Mouse (Mus musculus) heart, embryonic 11.5 days (tissue): ENCODE data around the gene Herc1. TPM values are rescaled to one million over a fixed set of nuclear protein-coding genes. Genes with fewer than 3 reads are reported as not detected.

Experiments used
- ATAC-seq: fragments of 200-750 bp; cut with Nextera tagmentation; replicated peaks from 2 replicates; pipeline ENCODE4 v1.8.0; 2017; ENCODE audit warnings: moderate library complexity; ENCODE audit not compliant: insufficient number of reproducible peaks, low FRiP score, low TSS enrichment
- H3K27ac ChIP-seq: fragments of 300-500 bp; sonication (generic); 2 replicates; pipeline ENCODE4 v1.5.1; 2014; ENCODE audit warnings: mild to moderate bottlenecking, low read depth, low read length
- H3K27me3 ChIP-seq: fragments of 300-500 bp; sonication (generic); 2 replicates; pipeline ENCODE4 v1.6.1; 2014; ENCODE audit warnings: mild to moderate bottlenecking, low read length, mixed read lengths; ENCODE audit not compliant: control insufficient read depth, insufficient read depth
- H3K36me3 ChIP-seq: fragments of 300-500 bp; sonication (generic); 2 replicates; pipeline ENCODE4 v1.6.1; 2014; ENCODE audit warnings: mild to moderate bottlenecking, low read length, moderate library complexity, mixed read lengths; ENCODE audit not compliant: control insufficient read depth, insufficient read depth
- H3K4me1 ChIP-seq: fragments of 300-500 bp; sonication (generic); 2 replicates; pipeline ENCODE4 v1.6.1; 2014; ENCODE audit warnings: low read length; ENCODE audit not compliant: control insufficient read depth, insufficient read depth
- H3K4me2 ChIP-seq: fragments of 300-500 bp; sonication (generic); 2 replicates; pipeline ENCODE4 v1.6.1; 2014; ENCODE audit warnings: mild to moderate bottlenecking, moderate library complexity
- H3K4me3 ChIP-seq: fragments of 300-500 bp; sonication (generic); 2 replicates; pipeline ENCODE4 v1.5.1; 2014; ENCODE audit warnings: low read depth, low read length
- H3K9ac ChIP-seq: fragments of 300-500 bp; sonication (generic); 2 replicates; pipeline ENCODE4 v1.6.1; 2014; ENCODE audit warnings: mild to moderate bottlenecking, low read depth, low read length, moderate library complexity
- H3K9me3 ChIP-seq: fragments of 300-500 bp; sonication (generic); replicated peaks from 2 replicates; pipeline ENCODE4 v1.6.1; 2016; ENCODE audit warnings: low read length; ENCODE audit not compliant: control insufficient read depth
- WGBS: fragments of 180-500 bp; shearing (Covaris S2); extraction: QIAGEN DNeasy Blood & Tissue Kit; methylation state at CpG from one replicate; pipeline ENCODE4 v1.1.7; 2014; ENCODE audit not compliant: insufficient replicate concordance; 5-methylcytosine and 5-hydroxymethylcytosine counted together
- polyA plus RNA-seq: library from polyadenylated mRNA; unstranded; fragments of >200 nt; fragmentation: Nextera tagmentation; extraction: Ambion mirVana; gene quantifications from 2 replicates; pipeline ENCODE4 v1.2.1, GENCODE M21; 2014

Gene Herc1
- polyA plus RNA-seq, 1 experiment from 2014 or later: 25.7 TPM

DNA sequence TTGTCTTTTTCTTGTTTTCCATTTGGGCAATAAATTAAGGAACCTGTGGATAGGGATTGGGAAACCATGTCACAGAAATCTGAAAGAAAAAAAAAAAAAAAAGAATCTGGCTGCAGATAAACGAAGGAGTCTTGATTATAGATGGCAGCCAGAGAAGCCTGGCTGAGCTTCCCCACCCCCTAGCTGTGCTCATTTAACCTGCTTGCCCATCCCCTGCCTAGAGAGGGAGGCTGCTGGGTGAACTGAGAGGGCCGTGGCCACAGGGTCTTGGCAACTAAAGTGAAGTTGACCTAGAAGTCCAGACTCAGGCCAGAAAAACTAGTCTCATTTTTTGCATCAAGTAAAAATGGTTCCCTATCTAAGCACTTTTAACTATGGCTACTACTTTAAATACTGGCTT, 160.7 kb downstream of the Herc1 start:
- Histone ChIP-seq H3K9ac (peak overlapping the region; percentile 71), H3K27ac (peak overlapping the region; percentile 85), H3K36me3 (peaks cover under 1% of the 10 kb centered on the region; the same call in 1 of the 2 replicates), H3K4me3 (peak overlapping the region; percentile 43), H3K4me2 (peak overlapping the region; percentile 69), H3K27me3 (no peaks in the 10 kb centered on the region), H3K9me3 (no peaks in the 10 kb centered on the region), H3K4me1 (peaks cover 9% of the 10 kb centered on the region)
- WGBS: 12% methylated on average over 2 of the region's 2 CpGs
- ATAC-seq: no peak

DNA sequence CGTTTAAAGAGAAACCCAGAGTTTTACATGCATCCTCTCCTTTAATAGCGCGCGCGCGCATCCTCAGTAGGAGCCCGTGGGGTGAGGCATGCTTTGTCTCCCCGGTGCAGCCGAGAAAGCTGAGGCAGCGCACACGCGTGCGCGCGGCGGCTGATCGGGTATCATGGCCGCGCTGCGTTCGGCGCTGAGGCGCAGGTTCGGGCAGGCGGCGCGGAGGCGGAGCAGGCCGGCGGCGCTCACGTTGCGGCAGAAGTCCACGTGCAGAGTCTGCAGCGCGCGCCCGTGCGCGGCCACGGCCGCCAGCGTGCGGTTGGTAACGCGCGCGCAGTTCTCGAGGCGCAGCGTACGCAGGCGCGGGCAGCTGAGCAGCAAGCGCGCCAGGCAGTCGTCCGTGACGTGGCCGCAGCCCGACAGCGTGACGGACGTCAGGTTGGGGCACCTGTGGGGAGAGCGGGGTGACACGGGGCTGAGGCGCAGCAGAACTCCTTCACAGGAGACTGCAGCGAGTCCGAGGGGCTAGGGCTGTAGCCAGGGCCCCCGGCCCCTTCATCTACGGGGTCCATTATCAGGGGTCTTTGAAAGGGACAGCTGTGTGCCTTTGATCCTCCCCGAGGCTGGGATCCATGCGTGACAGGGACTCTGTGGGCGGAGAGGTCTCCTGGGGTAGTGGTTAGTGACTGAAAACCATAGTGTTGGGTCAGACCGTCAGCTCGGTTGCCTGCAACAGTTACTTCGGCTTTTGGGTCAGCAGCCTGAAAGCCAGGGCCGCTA, 161.5 kb downstream of the Herc1 start:
- peaks cover 9% of the 10 kb centered on the region for H3K4me1 ChIP-seq
- H3K36me3 ChIP-seq: peaks cover 8% of the 10 kb centered on the region
- H3K4me3 ChIP-seq: peak overlapping the region; percentile 43
- WGBS: 1% methylated on average over 78 of the region's 78 CpGs
- peak; percentile 72 for ATAC-seq
- peak overlapping the region; percentile 85 for H3K27ac ChIP-seq
- no peaks in the 10 kb centered on the region for H3K9me3 ChIP-seq
- no peaks in the 10 kb centered on the region for H3K27me3 ChIP-seq
- H3K9ac ChIP-seq: peak overlapping the region; percentile 71
- peak overlapping the region; percentile 69 for H3K4me2 ChIP-seq

DNA sequence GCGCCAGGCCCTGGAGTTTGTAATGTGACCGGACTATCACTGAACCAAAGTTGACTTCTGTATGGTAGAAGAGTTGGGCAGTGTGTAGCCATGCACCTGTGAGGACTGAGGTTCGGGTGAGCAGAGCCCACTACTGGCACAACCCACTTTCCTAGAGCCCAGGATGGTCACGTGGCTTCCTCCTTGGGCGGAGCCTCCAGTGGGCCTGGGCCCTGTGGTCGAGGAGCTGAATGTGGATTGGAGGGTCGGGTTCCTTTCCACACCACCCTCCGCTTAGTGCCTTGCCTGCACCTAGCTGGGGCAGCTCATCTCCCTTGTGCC, 162.1 kb downstream of the Herc1 start:
- H3K4me1 ChIP-seq: peaks cover 9% of the 10 kb centered on the region
- H3K9ac ChIP-seq: peak overlapping the region; percentile 71
- H3K27me3 ChIP-seq: no peaks in the 10 kb centered on the region
- peak; percentile 75 for ATAC-seq
- 1% methylated on average over 8 of the region's 8 CpGs for WGBS
- peak overlapping the region; percentile 43 for H3K4me3 ChIP-seq
- H3K9me3 ChIP-seq: no peaks in the 10 kb centered on the region
- H3K36me3 ChIP-seq: peaks cover 13% of the 10 kb centered on the region
- peak overlapping the region; percentile 69 for H3K4me2 ChIP-seq
- peak overlapping the region; percentile 85 for H3K27ac ChIP-seq

DNA sequence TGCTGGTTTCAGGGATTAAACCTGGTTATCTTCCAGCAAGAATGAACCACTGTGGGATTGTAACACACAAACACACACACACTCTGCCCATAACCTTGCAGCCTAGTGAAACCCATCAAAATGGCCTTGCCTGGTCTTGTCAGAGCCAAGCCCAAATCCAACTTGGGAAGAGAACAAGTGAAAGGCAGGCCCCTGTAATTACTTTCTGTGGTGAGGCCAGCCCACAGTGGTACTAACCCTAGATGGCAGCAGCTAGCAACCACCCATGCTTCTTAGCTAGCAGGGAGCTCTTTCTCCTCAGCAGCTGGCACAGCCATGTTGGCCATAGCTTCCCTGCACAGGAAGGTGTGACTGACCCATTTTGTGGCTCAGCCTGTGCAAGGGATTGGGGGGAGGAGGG, 162.9 kb downstream of the Herc1 start:
- ATAC-seq: no peak
- Histone ChIP-seq H3K9me3 (no peaks in the 10 kb centered on the region), H3K36me3 (peaks cover 21% of the 10 kb centered on the region), H3K27ac (peak overlapping the region; percentile 85), H3K9ac (peak overlapping the region; percentile 71), H3K4me3 (peak overlapping the region; percentile 43), H3K4me1 (peaks cover 9% of the 10 kb centered on the region), H3K4me2 (peak overlapping the region; percentile 69), H3K27me3 (no peaks in the 10 kb centered on the region)

DNA sequence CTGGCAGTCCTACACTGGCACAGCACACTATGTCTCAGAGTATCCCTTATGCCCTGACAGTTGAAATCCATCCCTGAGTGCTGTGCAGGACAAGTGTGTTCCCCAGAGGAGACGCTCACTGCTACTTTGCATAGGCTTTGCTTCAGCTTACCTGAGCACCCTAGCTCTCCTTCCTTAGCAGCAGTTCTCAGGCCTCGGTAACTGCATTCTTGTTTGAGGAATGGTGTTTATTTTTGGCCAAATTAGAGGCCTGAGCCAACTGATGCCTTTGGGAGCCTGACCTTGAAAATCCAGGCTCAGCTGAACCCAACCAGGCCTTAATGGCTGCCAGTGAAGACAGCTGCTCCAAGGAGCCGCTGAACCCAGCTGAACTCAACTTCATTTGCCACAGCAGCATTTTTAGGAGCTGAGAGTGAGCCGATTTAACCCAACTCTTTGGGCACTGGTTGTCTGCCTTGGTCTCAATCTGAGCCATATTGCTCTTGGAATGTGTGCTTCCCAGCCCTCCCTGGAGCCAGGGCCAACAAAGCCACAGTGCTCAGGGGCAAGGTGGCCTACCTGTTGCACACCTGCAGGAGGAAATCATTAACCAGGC, 163.5 kb downstream of the Herc1 start:
- Histone ChIP-seq H3K27me3 (no peaks in the 10 kb centered on the region), H3K9ac (peak overlapping the region; percentile 71), H3K4me3 (peak overlapping the region; percentile 43), H3K27ac (peak overlapping the region; percentile 85), H3K9me3 (no peaks in the 10 kb centered on the region), H3K36me3 (peaks cover 26% of the 10 kb centered on the region), H3K4me2 (peak overlapping the region; percentile 69), H3K4me1 (peaks cover 9% of the 10 kb centered on the region)
- no peak for ATAC-seq
- WGBS: 64% methylated on average over 4 of the region's 4 CpGs

DNA sequence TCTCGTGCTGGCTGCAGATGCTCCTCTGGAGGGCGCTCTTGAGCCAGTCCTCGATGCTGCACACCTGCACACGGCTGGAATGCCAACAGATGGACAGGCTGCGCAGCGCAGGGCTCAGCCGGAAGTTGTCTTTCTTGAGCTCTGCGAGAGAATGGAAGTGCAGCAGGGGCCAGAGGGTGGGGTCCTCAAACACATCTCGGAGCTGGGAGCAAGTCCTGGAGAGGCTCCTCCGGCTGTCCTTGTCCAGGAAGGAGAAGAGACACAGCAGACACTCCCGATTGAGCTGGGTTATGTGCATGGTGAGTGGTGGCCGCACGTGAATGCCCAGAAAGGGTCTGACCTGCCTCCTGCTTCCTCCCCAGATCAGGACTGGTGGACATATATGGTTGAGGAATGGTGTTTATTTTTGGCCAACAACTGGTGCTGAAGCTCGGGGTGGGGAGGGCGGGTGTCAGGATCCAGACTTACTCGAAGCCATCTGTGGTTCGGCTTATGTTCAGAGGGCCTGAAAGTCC, 164.1 kb downstream of the Herc1 start, which contains the start of gene Fbxl22:
Fbxl22 (minus strand) TSS at position 338 of the 515 bp plus-strand sequence.
- Histone ChIP-seq H3K9ac (peak within 1 kb of the TSS; percentile 71), H3K4me1 (peaks cover 9% of the 10 kb centered on the region; the same call in 1 of the 2 replicates)

DNA sequence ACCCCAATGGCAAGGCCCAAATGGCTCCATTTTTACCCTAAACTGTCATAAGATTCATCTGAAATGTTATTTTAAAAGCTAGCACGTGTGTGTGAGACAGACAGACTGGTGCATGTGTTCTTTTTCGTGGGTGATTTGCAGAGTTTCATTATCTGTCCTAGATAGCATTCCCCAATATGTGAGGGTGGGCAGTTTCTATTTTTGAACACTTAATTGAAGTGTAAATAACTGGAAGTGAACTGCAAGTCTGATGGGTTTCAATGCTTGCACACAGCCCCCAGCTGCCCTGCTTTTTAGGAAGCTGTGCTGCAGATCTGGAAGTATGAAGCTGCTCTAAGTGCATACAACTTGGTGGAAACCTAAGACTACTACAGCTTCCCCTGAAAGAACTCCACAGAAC, 164.9 kb downstream of the Herc1 start:
- H3K9ac ChIP-seq: peak overlapping the region; percentile 56
- peak overlapping the region; percentile 85 for H3K27ac ChIP-seq
- no peak for ATAC-seq
- WGBS: 32% methylated on average over 2 of the region's 2 CpGs
- peaks cover 9% of the 10 kb centered on the region; the same call in 1 of the 2 replicates for H3K4me1 ChIP-seq
- H3K9me3 ChIP-seq: no peaks in the 10 kb centered on the region
- H3K4me3 ChIP-seq: no peak overlapping the region
- peak overlapping the region; percentile 69 for H3K4me2 ChIP-seq
- H3K36me3 ChIP-seq: peaks cover 33% of the 10 kb centered on the region
- no peaks in the 10 kb centered on the region for H3K27me3 ChIP-seq

More for the DNA sequence above, 164.1 kb downstream of the Herc1 start, which contains the start of gene Fbxl22:
- peak within 1 kb of the TSS; percentile 85 for H3K27ac ChIP-seq
- WGBS: 38% methylated on average over 17 of the region's 17 CpGs
- H3K4me3 ChIP-seq: peak within 1 kb of the TSS; percentile 43
- no peaks in the 10 kb centered on the region for H3K9me3 ChIP-seq
- no peaks in the 10 kb centered on the region for H3K27me3 ChIP-seq
- H3K36me3 ChIP-seq: peaks cover 29% of the 10 kb centered on the region
- ATAC-seq: peak; percentile 4; the same call in 1 of the 2 replicates
- H3K4me2 ChIP-seq: peak within 1 kb of the TSS; percentile 69

DNA sequence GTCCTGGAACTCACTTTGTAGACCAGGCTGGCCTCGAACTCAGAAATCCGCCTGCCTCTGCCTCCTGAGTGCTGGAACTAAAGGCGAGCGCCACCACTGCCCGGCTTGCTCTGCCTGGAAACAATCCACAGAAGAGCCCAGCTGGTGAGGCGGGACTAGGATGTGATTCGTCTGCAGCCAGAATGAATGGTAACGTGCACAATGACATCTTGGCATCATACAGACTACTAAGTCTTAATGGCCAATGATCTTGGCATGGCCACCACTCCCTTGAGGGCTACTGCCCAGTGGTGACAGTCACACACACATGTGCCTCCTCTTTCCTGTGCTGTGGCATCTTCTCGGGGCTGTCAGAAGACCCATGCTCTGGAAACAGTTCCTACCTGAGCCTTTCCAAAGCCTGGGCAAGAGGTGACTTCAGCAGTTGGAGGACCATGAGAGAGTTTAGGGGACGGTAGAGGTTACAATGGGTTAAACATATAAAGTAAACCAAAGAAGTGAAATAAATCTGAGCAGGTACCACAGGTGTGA, 165.5 kb downstream of the Herc1 start:
- Histone ChIP-seq H3K4me1 (peaks cover 6% of the 10 kb centered on the region; the same call in 1 of the 2 replicates), H3K4me3 (no peak overlapping the region), H3K9ac (no peak overlapping the region), H3K9me3 (no peaks in the 10 kb centered on the region), H3K4me2 (no peak overlapping the region), H3K27me3 (no peaks in the 10 kb centered on the region), H3K27ac (no peak overlapping the region; the same call in 1 of the 2 replicates), H3K36me3 (peaks cover 36% of the 10 kb centered on the region)
- no peak for ATAC-seq
- WGBS: 90% methylated on average over 10 of the region's 10 CpGs
